Mouse (Mus musculus) liver, embryonic 14.5 days (tissue): ENCODE data around the gene Inhba.

Experiments
- CTCF ChIP-seq: IDR thresholded peaks from 2 replicates; pipeline ENCODE4 v1.5.1; 2016; ENCODE audit warnings: antibody characterized with exemption, low read depth, control low read depth
- EP300 ChIP-seq: IDR thresholded peaks from 2 replicates; pipeline ENCODE4 v1.6.1; 2016; ENCODE audit warnings: antibody characterized with exemption, low read depth

DNA sequence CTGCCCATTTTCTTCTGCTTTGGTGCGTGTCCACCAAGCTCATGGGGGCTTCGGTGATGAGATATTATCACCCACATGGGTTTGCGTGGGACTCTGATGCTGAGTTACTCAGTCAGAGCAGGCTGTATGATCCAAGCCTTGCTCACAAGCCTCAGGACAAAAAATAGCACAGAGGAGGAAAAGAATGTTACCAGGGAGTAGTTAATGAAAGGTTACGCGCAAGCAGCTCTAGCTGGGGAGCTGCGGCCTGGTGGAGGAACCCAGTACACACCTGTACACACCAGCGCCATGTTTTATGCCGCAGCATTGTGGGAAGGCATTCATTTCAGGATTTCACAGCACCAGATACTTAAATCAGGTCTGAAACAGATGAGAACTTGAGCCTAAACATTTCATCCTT lies 10.9 kb downstream of the Inhba start:
- TF ChIP-seq CTCF, result no peak
- no peak for TF ChIP-seq EP300
